Mouse (Mus musculus) mouse embryonic stem cell (cell line): ENCODE measurements around the gene Zfp64.

ENCODE experiments used
- in situ Hi-C, 2 experiments: fragments of 300-500 bp; cut with MboI; formaldehyde crosslinking; loops; 1 replicate in 1 of 2; 3 replicates in 1 of 2; pipeline ENCODE4 v1.14.3; 2019 to 2020; ENCODE audit warnings: low sequenced_read_pairs in 2 of 2, low pct_unique_long_range_greater_than_20kb in 1 of 2, mixed read lengths in 1 of 2; ENCODE audit not compliant: unreplicated experiment in 1 of 2

The Zfp64 gene

GRCm38 (mm10) chr2:168959339-168959885 is 4.0 kb upstream of the Zfp64 start:
- in situ Hi-C loops: no loop called here

DNA sequence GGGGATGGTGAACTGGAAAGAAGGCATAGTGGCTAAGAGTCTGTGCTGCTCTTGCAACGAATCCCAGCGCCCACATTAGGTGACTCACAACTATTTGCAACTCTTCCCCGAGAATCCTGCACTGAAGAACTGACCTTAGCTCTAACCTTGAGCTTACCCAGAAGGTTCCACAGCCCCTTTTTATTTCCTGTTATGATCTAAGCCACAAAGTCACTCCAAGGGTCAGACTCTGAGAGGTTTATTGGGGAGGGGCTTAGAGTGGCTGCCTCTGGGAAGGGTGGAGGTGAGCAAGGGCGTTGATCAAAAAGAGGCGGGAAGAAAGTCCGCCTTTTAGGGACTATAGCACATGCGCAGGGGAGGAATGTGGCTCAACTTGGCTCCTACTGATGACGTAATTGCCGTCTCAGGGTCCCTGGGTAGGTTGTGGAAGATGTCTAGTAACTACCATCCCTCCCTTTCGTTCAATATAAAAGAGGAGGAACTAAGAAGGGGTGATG is 511 bp upstream of the Zfp64 start:
- in situ Hi-C loops: no loop called here

DNA sequence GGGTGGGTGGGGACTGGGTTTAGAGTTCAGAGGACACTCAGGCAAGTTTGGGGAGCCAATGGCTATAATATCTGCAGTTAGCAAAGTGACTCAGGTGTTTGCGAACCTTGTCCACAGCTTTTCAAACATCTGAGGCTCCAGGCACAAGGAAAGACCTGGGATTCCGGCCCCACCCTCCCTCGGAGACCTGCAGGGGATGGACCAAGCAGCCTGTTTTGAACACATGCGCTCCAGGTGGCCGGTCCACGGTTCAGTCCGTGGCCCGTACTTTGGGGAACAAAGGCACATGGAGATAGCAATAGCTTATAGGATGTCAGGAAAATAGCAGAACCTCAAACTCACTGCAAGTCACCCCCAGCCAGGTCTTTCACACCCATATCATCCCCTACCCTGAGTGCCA is 1.0 kb downstream of the Zfp64 start:
- in situ Hi-C loops: no loop called here

DNA sequence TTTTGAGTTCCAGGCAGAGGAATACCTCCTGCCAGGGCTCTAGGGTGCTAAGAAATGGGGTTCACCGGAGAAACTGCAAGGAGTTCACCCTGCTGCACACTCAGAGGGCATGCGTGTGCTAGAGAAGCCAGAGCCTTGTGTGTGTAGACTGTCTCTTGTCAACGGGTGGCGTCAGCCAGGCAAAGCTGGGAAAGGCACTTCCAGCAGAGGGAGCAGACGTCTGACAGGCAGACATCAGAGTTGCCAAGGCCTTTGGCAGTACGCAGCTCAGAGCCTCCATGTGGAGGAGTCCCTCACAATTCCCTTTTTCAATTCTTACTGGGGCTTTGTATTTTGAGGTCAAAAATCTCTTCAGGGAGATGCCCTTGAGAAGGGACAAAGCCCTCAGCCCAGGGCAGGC is 6.9 kb downstream of the Zfp64 start:
- in situ Hi-C loops: no loop called here

DNA sequence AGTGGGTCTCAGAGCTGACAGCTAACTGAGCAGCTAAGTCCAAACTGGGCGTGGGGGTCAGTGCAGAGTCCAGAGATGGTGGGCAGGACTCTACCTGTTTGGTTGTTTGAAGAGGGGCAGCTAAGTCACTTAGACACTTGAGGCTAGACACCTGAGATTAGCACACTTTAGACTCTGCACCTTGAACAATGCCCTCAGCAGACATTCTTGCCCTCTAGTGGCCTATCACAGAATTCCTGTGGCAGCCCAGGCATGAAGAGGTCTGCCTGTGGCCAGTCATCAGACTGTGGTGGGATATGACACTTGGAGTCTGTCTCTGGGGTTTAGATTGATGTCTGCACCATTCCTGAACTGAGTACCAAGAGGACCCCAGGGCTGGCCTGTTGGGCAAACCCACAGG is 7.7 kb downstream of the Zfp64 start:
- in situ Hi-C loops: no loop called here

- in situ Hi-C loops: no loop called here
These were observed 11.4 kb downstream of the Zfp64 start for GRCm38 (mm10) chr2:168944011-168944410.

- in situ Hi-C loops: no loop called here
These were observed 15.4 kb downstream of the Zfp64 start for GRCm38 (mm10) chr2:168939941-168940340.

- in situ Hi-C loops: no loop called here
These were observed 16.0 kb downstream of the Zfp64 start for GRCm38 (mm10) chr2:168939261-168939933.

DNA sequence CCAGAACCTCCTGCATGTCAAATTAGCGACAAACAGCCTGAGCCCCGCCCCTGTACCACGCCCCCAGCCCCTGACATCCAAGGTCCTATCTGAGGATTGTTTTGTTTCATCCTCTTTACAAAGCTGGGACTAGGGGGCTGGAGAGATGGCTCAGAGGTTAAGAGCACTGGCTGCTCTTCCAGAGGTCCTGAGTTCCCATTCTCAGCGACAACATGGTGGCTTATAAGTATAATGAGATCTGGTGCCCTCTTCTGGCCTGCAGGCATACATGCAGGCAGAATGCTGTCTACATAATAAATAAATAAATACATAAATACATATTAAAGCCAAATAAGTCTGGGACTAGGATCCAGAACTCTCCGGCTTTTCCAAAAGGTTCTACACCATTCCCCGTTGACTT is 18.5 kb downstream of the Zfp64 start:
- in situ Hi-C loops: no loop called here

DNA sequence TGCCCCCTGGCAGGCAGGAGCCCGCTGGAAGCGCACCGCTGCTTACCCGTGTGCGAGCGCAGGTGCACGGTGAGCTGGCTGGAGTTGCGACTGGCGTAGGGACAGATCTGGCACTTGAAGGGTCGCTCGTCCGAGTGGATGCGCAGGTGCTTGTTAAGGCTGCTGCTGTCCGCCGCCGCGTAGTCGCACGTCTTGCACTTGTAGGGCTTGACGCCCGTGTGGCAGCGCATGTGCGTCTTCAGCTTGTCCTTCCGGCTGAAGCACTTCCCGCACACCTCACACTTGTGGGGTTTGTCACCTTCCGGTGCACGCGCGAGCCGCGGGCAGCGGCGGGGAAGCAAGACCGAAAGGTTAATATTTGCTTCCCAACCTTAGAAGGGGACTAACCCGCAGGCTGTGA is 20.2 kb downstream of the Zfp64 start:
- in situ Hi-C loops: no loop called here

DNA sequence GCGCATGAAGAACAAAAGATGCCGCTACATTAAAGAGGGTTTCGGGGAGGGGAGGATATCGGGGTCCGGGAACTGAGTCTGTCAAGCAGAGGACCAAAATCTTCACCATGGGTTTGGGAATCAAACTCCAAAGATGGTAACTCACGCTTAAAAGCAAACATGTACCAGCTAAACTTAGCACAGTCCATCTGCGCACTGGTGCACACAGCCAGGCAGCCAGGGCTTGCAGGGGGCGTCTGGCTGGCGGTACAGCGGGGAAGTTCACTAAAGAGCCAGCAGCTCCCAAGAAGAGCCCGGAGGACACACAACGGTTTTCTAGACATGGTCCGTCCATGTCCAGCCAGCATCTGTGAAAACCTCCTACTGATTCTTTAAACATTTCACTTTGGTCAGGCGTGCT is 23.7 kb downstream of the Zfp64 start:
- in situ Hi-C loops: no loop called here

DNA sequence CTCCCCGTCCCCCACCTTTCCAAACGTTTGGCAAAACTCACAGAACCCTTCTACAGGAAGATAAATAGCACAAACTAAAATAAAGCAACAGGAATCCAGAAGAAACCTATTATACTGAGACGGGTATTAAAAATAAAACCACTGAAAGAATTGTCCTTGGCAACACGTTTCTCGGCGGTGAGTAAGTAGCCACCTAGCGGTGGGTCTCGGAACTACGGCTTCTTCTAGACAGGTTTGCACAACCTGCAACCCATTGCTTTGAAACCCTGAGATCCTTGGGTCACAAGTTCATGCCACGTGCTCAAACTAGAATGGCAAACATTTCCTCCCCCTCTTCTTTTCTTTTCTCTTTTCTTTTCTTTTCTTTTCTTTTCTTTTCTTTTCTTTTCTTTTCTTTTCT is 25.7 kb downstream of the Zfp64 start:
- in situ Hi-C loops: no loop called here

GRCm38 (mm10) chr2:168927401-168927800 is 28.0 kb downstream of the Zfp64 start:
- in situ Hi-C loops: no loop called here

DNA sequence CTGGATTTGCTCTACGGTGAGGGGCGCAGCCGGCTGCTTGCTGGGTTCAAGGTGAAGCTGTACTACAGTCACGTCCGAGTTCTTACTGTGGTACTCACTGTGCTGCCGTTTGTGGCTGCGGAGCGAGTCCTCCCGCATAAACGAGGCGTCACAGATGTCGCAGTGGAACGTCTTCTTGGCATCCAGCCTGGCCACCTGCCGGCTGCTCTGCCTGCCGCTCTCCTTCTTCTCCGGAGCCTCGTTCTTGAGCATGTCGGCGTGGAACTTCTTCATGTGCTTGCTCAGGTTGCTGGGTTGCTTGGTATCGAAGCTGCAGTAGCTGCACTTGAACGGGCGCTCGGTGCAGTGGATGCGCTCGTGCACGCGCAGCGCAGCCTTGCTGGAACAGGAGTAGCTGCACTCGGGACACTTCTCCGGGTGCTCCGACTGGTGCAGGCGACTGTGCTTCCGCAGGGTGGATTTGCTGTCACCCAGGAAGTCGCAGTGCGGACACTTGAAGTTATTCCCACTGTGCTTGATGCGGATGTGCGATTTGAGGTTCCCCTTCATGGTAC is 29.1 kb downstream of the Zfp64 start:
- in situ Hi-C loops: no loop called here

- in situ Hi-C loops: no loop called here
These were observed 31.7 kb downstream of the Zfp64 start for GRCm38 (mm10) chr2:168923706-168924105.

- in situ Hi-C loops: no loop called here
These were observed 32.9 kb downstream of the Zfp64 start for GRCm38 (mm10) chr2:168922466-168922865.

GRCm38 (mm10) chr2:168920007-168920406 is 35.4 kb downstream of the Zfp64 start:
- in situ Hi-C loops: no loop called here

DNA sequence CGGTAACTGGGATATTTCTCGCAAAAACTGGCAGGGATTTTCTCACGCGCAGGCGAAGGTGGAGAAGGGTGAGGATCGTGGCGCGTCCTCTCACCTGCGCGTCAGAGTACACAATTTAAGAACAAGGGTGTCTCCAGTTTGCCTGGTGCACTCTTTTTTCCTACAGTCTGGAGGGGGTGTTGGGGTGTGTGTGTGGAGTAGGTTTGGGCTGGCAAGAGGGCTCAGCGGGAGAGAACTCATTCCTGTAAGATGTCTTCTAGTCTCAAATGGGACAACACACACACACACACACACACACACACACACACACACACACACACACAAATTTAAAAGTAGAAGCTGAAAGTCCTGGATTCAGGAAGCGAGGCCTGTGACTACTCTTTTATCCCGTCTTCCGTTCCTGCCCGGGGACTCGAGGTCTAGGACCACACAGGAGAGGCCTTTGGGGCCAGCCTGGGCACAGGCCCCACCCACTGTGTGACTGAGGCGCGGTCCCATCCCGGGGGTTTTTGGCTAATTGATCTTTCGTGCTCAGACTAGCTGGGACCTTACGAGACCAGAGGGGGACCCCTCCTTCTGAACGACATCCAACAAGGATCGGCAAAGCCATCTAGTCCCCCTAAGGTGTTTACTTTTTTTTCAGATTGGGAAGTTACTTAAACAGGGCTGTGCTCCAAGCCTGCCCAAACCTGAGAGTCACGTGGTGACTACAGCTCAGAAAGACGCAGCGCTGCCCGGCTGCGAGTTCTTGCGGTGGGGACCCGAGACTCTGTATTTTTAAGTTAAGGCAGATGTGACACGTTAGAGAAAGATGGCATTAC is 42.3 kb downstream of the Zfp64 start:
- in situ Hi-C loops: no loop called here
